Mouse (Mus musculus): Measurements from ENCODE around the gene Sox15. TPM values are rescaled to one million over a fixed set of nuclear protein-coding genes. Genes with fewer than 3 reads are reported as not detected.

Sox15 gene
- polyA plus RNA-seq, 1 experiment from 2014 or later, result not detected

GRCm38 (mm10) chr11:69685526-69686148 lies 30.5 kb downstream of the Sox15 start, which contains the start of gene Tnfsf13:
Gene Tnfsf13 (minus strand): TSS chr11:69685784.
- Histone ChIP-seq H3K4me1 (ENCODE audit: control insufficient read depth, insufficient read depth, low read length) (peaks cover 9% of the 10 kb centered on the region), H3K4me3 (ENCODE audit: low read depth, low read length) (no peak within 1 kb of the TSS), H3K27me3 (ENCODE audit: control insufficient read depth, insufficient read depth, low read length) (no peaks in the 10 kb centered on the region; the same call in 1 of the 2 replicates), H3K4me2 (peak within 1 kb of the TSS; percentile 9; the same call in 1 of the 2 replicates), H3K27ac (ENCODE audit: low read depth, low read length) (peak within 1 kb of the TSS; percentile 59), H3K9ac (ENCODE audit: low read depth, low read length) (0 out of 2 replicates have a peak within 1 kb of the TSS, but pooled peaks have one; percentile 39), H3K36me3 (ENCODE audit: control insufficient read depth, insufficient read depth, low read length) (no peaks in the 10 kb centered on the region), H3K9me3 (replicated peaks; ENCODE audit: control insufficient read depth, low read length) (no peaks in the 10 kb centered on the region)
- WGBS (ENCODE audit: insufficient replicate concordance), result 72% methylated on average over 10 of the region's 10 CpGs
- ATAC-seq (replicated peaks; ENCODE audit: insufficient number of reproducible peaks, low FRiP score, low TSS enrichment), result no peak

GRCm38 (mm10) chr11:69686377-69686776 lies 31.3 kb downstream of the Sox15 start:
- ATAC-seq (replicated peaks; ENCODE audit: insufficient number of reproducible peaks, low FRiP score, low TSS enrichment), result no peak
- no peaks in the 10 kb centered on the region for H3K9me3 ChIP-seq (replicated peaks; ENCODE audit: control insufficient read depth, low read length)
- 0 out of 2 replicates have a peak overlapping the region, but pooled peaks have one; percentile 39 for H3K9ac ChIP-seq (ENCODE audit: low read depth, low read length)
- H3K27ac ChIP-seq (ENCODE audit: low read depth, low read length), result no peak overlapping the region
- H3K4me3 ChIP-seq (ENCODE audit: low read depth, low read length), result no peak overlapping the region
- 13% methylated on average over 4 of the region's 4 CpGs for WGBS (ENCODE audit: insufficient replicate concordance)
- H3K4me2 ChIP-seq, result peak overlapping the region; percentile 9; the same call in 1 of the 2 replicates
- 0 out of 2 replicates have a peak, but pooled peaks cover 5% of the 10 kb centered on the region for H3K4me1 ChIP-seq (ENCODE audit: control insufficient read depth, insufficient read depth, low read length)
- no peaks in the 10 kb centered on the region for H3K36me3 ChIP-seq (ENCODE audit: control insufficient read depth, insufficient read depth, low read length)
- no peaks in the 10 kb centered on the region; the same call in 1 of the 2 replicates for H3K27me3 ChIP-seq (ENCODE audit: control insufficient read depth, insufficient read depth, low read length)

GRCm38 (mm10) chr11:69687061-69687460 lies 31.9 kb downstream of the Sox15 start:
- Histone ChIP-seq H3K36me3 (ENCODE audit: control insufficient read depth, insufficient read depth, low read length) (no peaks in the 10 kb centered on the region), H3K4me2 (no peak overlapping the region), H3K9me3 (replicated peaks; ENCODE audit: control insufficient read depth, low read length) (no peaks in the 10 kb centered on the region), H3K4me1 (ENCODE audit: control insufficient read depth, insufficient read depth, low read length) (0 out of 2 replicates have a peak, but pooled peaks cover 5% of the 10 kb centered on the region), H3K27ac (ENCODE audit: low read depth, low read length) (no peak overlapping the region), H3K4me3 (ENCODE audit: low read depth, low read length) (no peak overlapping the region), H3K27me3 (ENCODE audit: control insufficient read depth, insufficient read depth, low read length) (no peaks in the 10 kb centered on the region; the same call in 1 of the 2 replicates), H3K9ac (ENCODE audit: low read depth, low read length) (no peak overlapping the region)
- 44% methylated on average over 5 of the region's 5 CpGs for WGBS (ENCODE audit: insufficient replicate concordance)
- ATAC-seq (replicated peaks; ENCODE audit: insufficient number of reproducible peaks, low FRiP score, low TSS enrichment), result no peak

GRCm38 (mm10) chr11:69689891-69690290 lies 34.8 kb downstream of the Sox15 start:
- no peaks in the 10 kb centered on the region for H3K9me3 ChIP-seq (replicated peaks; ENCODE audit: control insufficient read depth, low read length)
- peaks cover 4% of the 10 kb centered on the region; the same call in 1 of the 2 replicates for H3K4me1 ChIP-seq (ENCODE audit: control insufficient read depth, insufficient read depth, low read length)
- H3K36me3 ChIP-seq (ENCODE audit: control insufficient read depth, insufficient read depth, low read length), result no peaks in the 10 kb centered on the region
- 88% methylated on average over 1 of the region's 1 CpGs for WGBS (ENCODE audit: insufficient replicate concordance)
- H3K27ac ChIP-seq (ENCODE audit: low read depth, low read length), result no peak overlapping the region
- no peak overlapping the region for H3K9ac ChIP-seq (ENCODE audit: low read depth, low read length)
- H3K4me2 ChIP-seq, result no peak overlapping the region
- H3K27me3 ChIP-seq (ENCODE audit: control insufficient read depth, insufficient read depth, low read length), result no peaks in the 10 kb centered on the region; the same call in 1 of the 2 replicates
- no peak for ATAC-seq (replicated peaks; ENCODE audit: insufficient number of reproducible peaks, low FRiP score, low TSS enrichment)
- H3K4me3 ChIP-seq (ENCODE audit: low read depth, low read length), result no peak overlapping the region

GRCm38 (mm10) chr11:69692196-69692811 lies 37.2 kb downstream of the Sox15 start:
- Histone ChIP-seq H3K27me3 (ENCODE audit: control insufficient read depth, insufficient read depth, low read length) (no peaks in the 10 kb centered on the region), H3K36me3 (ENCODE audit: control insufficient read depth, insufficient read depth, low read length) (no peaks in the 10 kb centered on the region), H3K9ac (ENCODE audit: low read depth, low read length) (no peak overlapping the region), H3K9me3 (replicated peaks; ENCODE audit: control insufficient read depth, low read length) (no peaks in the 10 kb centered on the region), H3K27ac (ENCODE audit: low read depth, low read length) (no peak overlapping the region), H3K4me2 (no peak overlapping the region), H3K4me3 (ENCODE audit: low read depth, low read length) (no peak overlapping the region), H3K4me1 (ENCODE audit: control insufficient read depth, insufficient read depth, low read length) (peaks cover 12% of the 10 kb centered on the region)
- no peak for ATAC-seq (replicated peaks; ENCODE audit: insufficient number of reproducible peaks, low FRiP score, low TSS enrichment)
- WGBS (ENCODE audit: insufficient replicate concordance), result 70% methylated on average over 9 of the region's 9 CpGs

GRCm38 (mm10) chr11:69692863-69693262 lies 37.7 kb downstream of the Sox15 start:
- no peak overlapping the region for H3K4me2 ChIP-seq
- H3K9me3 ChIP-seq (replicated peaks; ENCODE audit: control insufficient read depth, low read length), result no peaks in the 10 kb centered on the region
- H3K27ac ChIP-seq (ENCODE audit: low read depth, low read length), result no peak overlapping the region
- 80% methylated on average over 6 of the region's 6 CpGs for WGBS (ENCODE audit: insufficient replicate concordance)
- H3K9ac ChIP-seq (ENCODE audit: low read depth, low read length), result no peak overlapping the region
- no peak for ATAC-seq (replicated peaks; ENCODE audit: insufficient number of reproducible peaks, low FRiP score, low TSS enrichment)
- H3K27me3 ChIP-seq (ENCODE audit: control insufficient read depth, insufficient read depth, low read length), result no peaks in the 10 kb centered on the region
- peaks cover 12% of the 10 kb centered on the region for H3K4me1 ChIP-seq (ENCODE audit: control insufficient read depth, insufficient read depth, low read length)
- no peak overlapping the region for H3K4me3 ChIP-seq (ENCODE audit: low read depth, low read length)
- no peaks in the 10 kb centered on the region for H3K36me3 ChIP-seq (ENCODE audit: control insufficient read depth, insufficient read depth, low read length)

GRCm38 (mm10) chr11:69693421-69693965 lies 38.4 kb downstream of the Sox15 start:
- Histone ChIP-seq H3K9me3 (replicated peaks; ENCODE audit: control insufficient read depth, low read length) (no peaks in the 10 kb centered on the region), H3K36me3 (ENCODE audit: control insufficient read depth, insufficient read depth, low read length) (no peaks in the 10 kb centered on the region), H3K27me3 (ENCODE audit: control insufficient read depth, insufficient read depth, low read length) (no peaks in the 10 kb centered on the region), H3K4me1 (ENCODE audit: control insufficient read depth, insufficient read depth, low read length) (peaks cover 12% of the 10 kb centered on the region), H3K4me3 (ENCODE audit: low read depth, low read length) (no peak overlapping the region), H3K9ac (ENCODE audit: low read depth, low read length) (no peak overlapping the region), H3K4me2 (no peak overlapping the region), H3K27ac (ENCODE audit: low read depth, low read length) (no peak overlapping the region)
- 55% methylated on average over 11 of the region's 11 CpGs for WGBS (ENCODE audit: insufficient replicate concordance)
- no peak for ATAC-seq (replicated peaks; ENCODE audit: insufficient number of reproducible peaks, low FRiP score, low TSS enrichment)

- WGBS (ENCODE audit: insufficient replicate concordance), result 25% methylated on average over 6 of the region's 6 CpGs
These were observed 39.9 kb downstream of the Sox15 start for GRCm38 (mm10) chr11:69695046-69695360.

More at GRCm38 (mm10) chr11:69695046-69695360, 39.9 kb downstream of the Sox15 start:
- H3K4me3 ChIP-seq (ENCODE audit: low read depth, low read length), result peak overlapping the region; percentile 62
- H3K4me1 ChIP-seq (ENCODE audit: control insufficient read depth, insufficient read depth, low read length), result peaks cover 18% of the 10 kb centered on the region
- H3K9ac ChIP-seq (ENCODE audit: low read depth, low read length), result peak overlapping the region; percentile 85; the same call in 1 of the 2 replicates
- H3K4me2 ChIP-seq, result peak overlapping the region; percentile 83
- H3K27me3 ChIP-seq (ENCODE audit: control insufficient read depth, insufficient read depth, low read length), result no peaks in the 10 kb centered on the region
- H3K36me3 ChIP-seq (ENCODE audit: control insufficient read depth, insufficient read depth, low read length), result no peaks in the 10 kb centered on the region
- H3K9me3 ChIP-seq (replicated peaks; ENCODE audit: control insufficient read depth, low read length), result no peaks in the 10 kb centered on the region
- ATAC-seq (replicated peaks; ENCODE audit: insufficient number of reproducible peaks, low FRiP score, low TSS enrichment), result no peak
- peak overlapping the region; percentile 64 for H3K27ac ChIP-seq (ENCODE audit: low read depth, low read length)

Data from heart, embryonic 11.5 days (tissue).